ENCODE assay signal across 8 mouse cellular contexts in the genomic region with DNA sequence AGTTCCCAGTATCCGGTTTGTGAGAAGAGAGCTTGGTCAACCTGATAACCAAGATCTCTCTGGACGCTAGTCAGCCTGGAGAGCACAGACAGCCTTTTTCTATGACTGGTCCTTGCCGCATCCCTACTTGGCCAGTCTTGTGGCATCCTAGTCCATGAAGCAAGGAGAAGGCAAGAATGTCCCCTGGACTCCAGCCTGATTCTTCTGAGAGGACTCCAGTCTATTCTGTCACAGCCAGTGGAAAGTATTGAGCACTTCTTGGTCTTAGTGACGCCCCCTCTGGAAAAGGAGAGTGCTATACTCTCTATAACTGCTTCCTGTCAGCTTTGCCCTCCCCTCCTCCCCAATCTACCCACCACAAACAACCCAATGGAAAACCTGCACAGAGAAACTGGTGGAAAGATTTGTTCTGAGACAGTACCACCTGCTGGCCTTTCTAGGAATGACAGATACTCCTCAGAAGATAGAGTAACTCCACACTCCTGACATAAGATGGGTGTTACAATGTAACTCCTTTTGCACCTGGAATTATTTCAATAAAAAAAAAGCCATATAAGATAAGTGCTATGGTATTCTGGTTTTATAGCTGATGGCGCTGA. TPM values are rescaled to one million over a fixed set of nuclear protein-coding genes. Genes with fewer than 3 reads are reported as not detected.
DNase-seq lines count a peak whose midpoint lies in the region; TF ChIP-seq lines count a peak whose summit lies in the region.

No protein-coding gene starts in this region.

- TF ChIP-seq CTCF in thymus, adult 2 months (IDR thresholded peaks at IDR 0.05; ENCODE audit: borderline replicate concordance, control insufficient read depth, extremely low read depth, insufficient read depth, low read length, poor library complexity): no peak

- H3K36me3 ChIP-seq in thymus, adult 2 months (ENCODE audit: control insufficient read depth, insufficient read depth, low read length): no peaks in the 10 kb centered on the region

- 66% methylated on average over 5 of the region's 5 CpGs for WGBS in thymus, adult 2 months

- peak; percentile 36 for DNase-seq in heart, adult 8-10 months (ENCODE audit: low spot score)
- DNase-seq in heart, postnatal 25 days (ENCODE audit: low spot score): no peak
- peak; percentile 48 for DNase-seq in thymus, adult 2 months
- DNase-seq in thymus, postnatal 36 days: no peak
- DNase-seq in cerebellum, postnatal 36 days: peak; percentile 48 to 79
- DNase-seq in layer of hippocampus, postnatal 10 days (ENCODE audit: low spot score in 2 of 2): peak; percentile 74 to 76
- peak; percentile 84 for DNase-seq in retina, embryonic 14.5 days (ENCODE audit: low spot score)
- no peak for DNase-seq in gastrocnemius, postnatal 25 days

- H3K27ac ChIP-seq in thymus, adult 2 months (ENCODE audit: control insufficient read depth, insufficient read depth, low read length): no peak overlapping the region

- no peaks in the 10 kb centered on the region for H3K4me1 ChIP-seq in thymus, adult 2 months (replicated peaks; ENCODE audit: control insufficient read depth, insufficient read depth, low read length)

- TF ChIP-seq POLR2A in thymus, adult 2 months (IDR thresholded peaks at IDR 0.05; ENCODE audit: control insufficient read depth, extremely low read depth, insufficient read depth, low read length, poor library complexity): no peak

- intact Hi-C loops in heart, postnatal 25 days (cut with DNase I): loop anchor here (10.0 kb wide), 1 partner anchor 181 kb away; no protein-coding TSS in a partner anchor

- H3K27me3 ChIP-seq in thymus, adult 2 months (ENCODE audit: control insufficient read depth, insufficient read depth, low read length): no peaks in the 10 kb centered on the region

- H3K4me3 ChIP-seq in thymus, adult 2 months (ENCODE audit: control insufficient read depth, insufficient read depth, low read length): no peak overlapping the region

RNA-seq across cellular contexts. Expression of a gene that starts 18.5 kb away (rescaled TPM):
- total RNA-seq in heart, adult 8-10 months (2022): 10 to 100 TPM in 2 of 4 experiments, 1 to 10 TPM in 2; 8.6 to 12.9 (median 10.1) TPM
- 10 to 100 TPM in 1 of 2 experiments, 1 to 10 TPM in 1; 9.5 to 15.1 TPM for total RNA-seq in heart, postnatal 25 days (2021)
- 18.1 and 18.2 TPM in 2 replicates for polyA plus RNA-seq in thymus, adult 2 months (2012; rRNA removed)
- total RNA-seq in layer of hippocampus, postnatal 10 days (2021): 100 to 1,000 TPM; 131 to 136 TPM
- 1 to 10 TPM; 5.1 to 6.5 TPM for total RNA-seq in gastrocnemius, postnatal 25 days (2021)

Comparison
In these comparisons a context has a peak if more than half of its experiments do, and no peak if none do; other contexts are left out.
1. DNase-seq: peak in heart, adult 8-10 months (single experiment), thymus, adult 2 months (single experiment), cerebellum, postnatal 36 days (2 of 2), layer of hippocampus, postnatal 10 days (2 of 2) and retina, embryonic 14.5 days (single experiment); none in heart, postnatal 25 days (single experiment), thymus, postnatal 36 days (0 of 2) and gastrocnemius, postnatal 25 days (single experiment).
2. RNA of a gene that starts 18.5 kb away (total RNA-seq): 131 to 136 TPM in layer of hippocampus, postnatal 10 days; 9.5 to 15.1 TPM in heart, postnatal 25 days, 8.6 to 12.9 TPM in heart, adult 8-10 months and 5.1 to 6.5 TPM in gastrocnemius, postnatal 25 days; every median in the first group is over 4 times any median in the second.